13 mouse cellular contexts compared by ENCODE assay signal in the genomic region with DNA sequence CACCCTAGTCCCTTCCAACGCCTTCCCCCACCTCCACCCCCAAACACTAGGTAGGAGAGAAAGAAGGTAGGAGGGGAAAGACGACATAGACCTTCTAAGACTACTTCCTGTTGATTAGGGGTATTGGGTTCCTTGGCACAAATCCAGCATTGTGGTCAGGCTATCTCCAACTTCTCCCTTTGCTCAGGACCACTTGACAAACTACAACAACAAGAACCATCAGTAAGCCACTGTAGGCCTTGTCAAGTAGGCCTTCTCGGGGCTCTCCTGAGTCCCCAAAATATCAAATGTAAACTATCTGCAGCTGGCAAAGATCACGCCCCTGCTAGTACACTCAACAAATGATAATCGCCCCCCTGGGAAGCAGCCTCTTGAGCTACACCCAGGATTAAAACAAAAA. TPM values are rescaled to one million over a fixed set of nuclear protein-coding genes. Genes with fewer than 3 reads are reported as not detected.
DNase-seq lines count a peak whose midpoint lies in the region; ATAC-seq and TF ChIP-seq lines count a peak whose summit lies in the region.
"Had no signal": no experiment of that assay in that cellular context is flagged by ENCODE, and none has a peak within 500 bp of the region (broad histone marks: within the 10 kb centered on the region; RNA-seq: fewer than 3 reads in every experiment).

No protein-coding gene starts in this region.

- peaks cover 25 to 32% of the 10 kb centered on the region in 2 experiments for H3K4me1 ChIP-seq in liver, embryonic 14.5 days (replicated peaks; ENCODE audit: control insufficient read depth in 2 of 2, insufficient read depth in 2 of 2, low read length in 1 of 2)

- H3K9me3 ChIP-seq in liver, embryonic 14.5 days (ENCODE audit: control insufficient read depth, low read length), result no peaks in the 10 kb centered on the region

- no peak for ATAC-seq in liver, embryonic 14.5 days (ENCODE audit: insufficient read depth)

- peak overlapping the region; percentile 16 for H3K27ac ChIP-seq in liver, embryonic 14.5 days
- H3K27ac ChIP-seq: heart, adult 2 months had no signal

- H3K27me3 ChIP-seq in liver, embryonic 14.5 days (ENCODE audit: control insufficient read depth, insufficient read depth, low read length), result no peaks in the 10 kb centered on the region
- H3K27me3 ChIP-seq in splenic B cell, adult 2 months (ENCODE audit: control insufficient read depth, insufficient read depth, low read length, poor library complexity, severe bottlenecking), result no peaks in the 10 kb centered on the region

- peaks cover 32% of the 10 kb centered on the region for H3K36me3 ChIP-seq in liver, embryonic 14.5 days (replicated peaks; ENCODE audit: control insufficient read depth, insufficient read depth, low read depth)
- H3K36me3 ChIP-seq in splenic B cell, adult 2 months (ENCODE audit: control insufficient read depth, insufficient read depth, low read length, poor library complexity, severe bottlenecking), result peaks cover 10% of the 10 kb centered on the region

- no peak overlapping the region for H3K4me3 ChIP-seq in liver, embryonic 14.5 days (ENCODE audit: insufficient read depth in 1 of 2, low read depth in 2 of 2, low read length in 2 of 2)
- H3K4me3 ChIP-seq: heart, adult 2 months had no signal

- peak overlapping the region; percentile 40 for H3K4me2 ChIP-seq in liver, embryonic 14.5 days (ENCODE audit: low read depth)

- DNase-seq in lung, postnatal 25 days (ENCODE audit: low spot score), result peak; percentile 12
- DNase-seq in lung, adult 18-20 months, result no peak
- peak; percentile 39 for DNase-seq in T-cell, adult 2 months (ENCODE audit: low spot score)
- peak in 1 of 3 experiments; percentile 37 for DNase-seq in liver, embryonic 14.5 days (ENCODE audit: low read depth in 3 of 3, low spot score in 3 of 3)
- peak; percentile 71 for DNase-seq in splenic B cell, adult 2 months (ENCODE audit: low read depth, low spot score)
- no peak for DNase-seq in embryo, embryonic 10.5 days (ENCODE audit: low spot score)
- DNase-seq in frontal cortex, postnatal 36 days (ENCODE audit: low spot score in 2 of 2), result no peak
- DNase-seq: cerebellum, postnatal 14 days; heart, adult 2 months; kidney, adult 9 months; layer of hippocampus, adult 9-11 months; left cerebral cortex, postnatal 4 days; thymus, postnatal 25 days had no signal

- TF ChIP-seq EP300 in liver, embryonic 14.5 days (IDR thresholded peaks at IDR 0.05; ENCODE audit: low read depth), result no peak

- 13% methylated on average over 5 of the region's 5 CpGs for WGBS in liver, embryonic 14.5 days (ENCODE audit: insufficient replicate concordance)

- no peak for TF ChIP-seq CTCF in liver, embryonic 14.5 days (IDR thresholded peaks at IDR 0.05; ENCODE audit: low read depth)

- H3K9ac ChIP-seq in liver, embryonic 14.5 days (replicated peaks), result peak overlapping the region; percentile 5

RNA-seq across cellular contexts. Expression of gene Cpsf2, which starts 4.5 kb away (rescaled TPM):
- polyA plus RNA-seq in liver, embryonic 14.5 days (2012; rRNA removed), result 6.3 and 10.1 TPM in 2 replicates
- polyA plus RNA-seq in liver, embryonic 14.5 days (2014; fragmentation: Nextera tagmentation; extraction: Ambion mirVana), result 21.1 and 23.2 TPM in 2 replicates

RNA-seq across cellular contexts. Expression of gene Atxn3, which starts 22.2 kb away (rescaled TPM):
- 3.8 and 5.5 TPM in 2 replicates for polyA plus RNA-seq in liver, embryonic 14.5 days (2012; rRNA removed)
- 9.9 and 11.1 TPM in 2 replicates for polyA plus RNA-seq in liver, embryonic 14.5 days (2014; fragmentation: Nextera tagmentation; extraction: Ambion mirVana)

Comparison
In these comparisons a context has a peak if more than half of its experiments do, and no peak if none do; other contexts are left out.
1. DNase-seq: peak in lung, postnatal 25 days (single experiment), T-cell, adult 2 months (single experiment) and splenic B cell, adult 2 months (single experiment); none in lung, adult 18-20 months (0 of 2), embryo, embryonic 10.5 days (single experiment) and frontal cortex, postnatal 36 days (0 of 2).